ENCODE assay signal across 27 mouse cellular contexts in genomic region chrX:7079820-7080429, GRCm38 (mm10). TPM values are rescaled to one million over a fixed set of nuclear protein-coding genes. Genes with fewer than 3 reads are reported as not detected.
DNase-seq lines count a peak whose midpoint lies in the region; ATAC-seq lines count a peak whose summit lies in the region.
"Had no signal": no experiment of that assay in that cellular context is flagged by ENCODE, and none has a peak within 500 bp of the region (broad histone marks: within the 10 kb centered on the region; RNA-seq: fewer than 3 reads in every experiment).

No protein-coding gene starts in this region.

- H3K4me3 ChIP-seq in heart, embryonic 15.5 days = no peak overlapping the region
- no peak overlapping the region for H3K4me3 ChIP-seq in limb, embryonic 13.5 days
- H3K4me3 ChIP-seq: embryonic facial prominence, embryonic 15.5 days; forebrain, embryonic 10.5 days; midbrain, embryonic 10.5 days; myocyte had no signal

- DNase-seq in heart, postnatal 4 days = no peak
- peak; percentile 6 for DNase-seq in embryo, embryonic 10 days (ENCODE audit: low spot score)
- peak; percentile 1 for DNase-seq in embryo, embryonic 9.5 days (ENCODE audit: extremely low spot score)
- DNase-seq in kidney, postnatal 25 days = no peak
- DNase-seq in adrenal gland, postnatal 14 days = no peak
- DNase-seq: cerebellum, postnatal 10 days; gastrocnemius, postnatal 10 days; kidney, adult 2 months; lung, adult 2 months; lung, postnatal 36 days; retina, postnatal 1 day; right cerebral cortex, postnatal 4 days had no signal

- peak overlapping the region; percentile 66 for H3K27ac ChIP-seq in heart, embryonic 15.5 days
- no peak overlapping the region for H3K27ac ChIP-seq in limb, embryonic 13.5 days
- H3K27ac ChIP-seq: embryonic facial prominence, embryonic 15.5 days; forebrain, embryonic 10.5 days; midbrain, embryonic 10.5 days had no signal

- H3K36me3 ChIP-seq in heart, embryonic 15.5 days = no peaks in the 10 kb centered on the region
- no peaks in the 10 kb centered on the region for H3K36me3 ChIP-seq in limb, embryonic 13.5 days
- H3K36me3 ChIP-seq: embryonic facial prominence, embryonic 15.5 days; forebrain, embryonic 10.5 days; midbrain, embryonic 10.5 days had no signal

- 29% methylated on average over 6 of the region's 6 CpGs for WGBS in heart, embryonic 15.5 days
- 32% methylated on average over 6 of the region's 6 CpGs for WGBS in limb, embryonic 13.5 days

- no peaks in the 10 kb centered on the region for H3K4me1 ChIP-seq in heart, embryonic 15.5 days (replicated peaks)
- H3K4me1 ChIP-seq in limb, embryonic 13.5 days = 0 out of 2 replicates have a peak, but pooled peaks cover 7% of the 10 kb centered on the region
- H3K4me1 ChIP-seq: embryonic facial prominence, embryonic 15.5 days; forebrain, embryonic 10.5 days; midbrain, embryonic 10.5 days had no signal

- ATAC-seq in heart, embryonic 15.5 days (replicated peaks; ENCODE audit: insufficient number of reproducible peaks, insufficient read depth, low FRiP score, low read depth) = peak; percentile 58; the same call in 1 of the 2 replicates
- ATAC-seq in limb, embryonic 13.5 days (ENCODE audit: low FRiP score, low read depth) = peak; percentile 24; the same call in 1 of the 2 replicates
- ATAC-seq: Patski had no signal

- no peak overlapping the region for H3K4me2 ChIP-seq in heart, embryonic 15.5 days
- H3K4me2 ChIP-seq in limb, embryonic 13.5 days (replicated peaks) = no peak overlapping the region
- H3K4me2 ChIP-seq: embryonic facial prominence, embryonic 15.5 days; liver, embryonic 11.5 days had no signal

- no peak overlapping the region for H3K9ac ChIP-seq in heart, embryonic 15.5 days
- H3K9ac ChIP-seq in limb, embryonic 13.5 days = no peak overlapping the region
- H3K9ac ChIP-seq: embryonic facial prominence, embryonic 15.5 days had no signal

- H3K9me3 ChIP-seq in heart, embryonic 15.5 days (replicated peaks) = no peaks in the 10 kb centered on the region
- H3K9me3 ChIP-seq in limb, embryonic 13.5 days = no peaks in the 10 kb centered on the region
- H3K9me3 ChIP-seq: embryonic facial prominence, embryonic 15.5 days; forebrain, embryonic 10.5 days; midbrain, embryonic 10.5 days had no signal

- no peaks in the 10 kb centered on the region for H3K27me3 ChIP-seq in heart, embryonic 15.5 days
- no peaks in the 10 kb centered on the region for H3K27me3 ChIP-seq in limb, embryonic 13.5 days
- H3K27me3 ChIP-seq: embryonic facial prominence, embryonic 15.5 days had no signal

RNA-seq across cellular contexts. Expression of gene Akap4, which starts 12.6 kb away (rescaled TPM):
- not detected in 2 replicates for polyA plus RNA-seq in heart, embryonic 15.5 days (2015; fragmentation: Nextera tagmentation; extraction: Ambion mirVana)
- under 1 TPM in 1 of 2 experiments, not detected in 1; 0.10 TPM for total RNA-seq in heart, postnatal 4 days (2021)
- not detected in 2 replicates for polyA plus RNA-seq in limb, embryonic 13.5 days (2015; fragmentation: Nextera tagmentation; extraction: Ambion mirVana)
- not detected in 2 replicates for total RNA-seq in adrenal gland, postnatal 14 days (2021)
- total RNA-seq: gastrocnemius, postnatal 10 days; hematopoietic stem cell, adult 5-6 weeks; layer of hippocampus, postnatal 14 days; left cerebral cortex, postnatal 14 days; neutrophil, adult 5-6 weeks had no signal
- polyA plus RNA-seq: embryonic facial prominence, embryonic 15.5 days; forebrain, embryonic 10.5 days; frontal cortex, adult 2 months; large intestine, adult 2 months; liver, embryonic 11.5 days; lung, adult 2 months; midbrain, embryonic 10.5 days; myocyte; Patski; urinary bladder, adult 2 months had no signal

RNA-seq across cellular contexts. Expression of gene Ccnb3, which starts 38.5 kb away (rescaled TPM):
- 0.16 and 0.22 TPM in 2 replicates for polyA plus RNA-seq in heart, embryonic 15.5 days (2015; fragmentation: Nextera tagmentation; extraction: Ambion mirVana)
- under 1 TPM in 1 of 2 experiments, not detected in 1; 0.86 TPM for total RNA-seq in heart, postnatal 4 days (2021)
- 0.14 and 0.19 TPM in 2 replicates for polyA plus RNA-seq in limb, embryonic 13.5 days (2015; fragmentation: Nextera tagmentation; extraction: Ambion mirVana)
- not detected in 2 replicates for total RNA-seq in adrenal gland, postnatal 14 days (2021)
- total RNA-seq: hematopoietic stem cell, adult 5-6 weeks; layer of hippocampus, postnatal 14 days; left cerebral cortex, postnatal 14 days; neutrophil, adult 5-6 weeks had no signal
- polyA plus RNA-seq: embryonic facial prominence, embryonic 15.5 days; forebrain, embryonic 10.5 days; frontal cortex, adult 2 months; kidney, adult 2 months; large intestine, adult 2 months; lung, adult 2 months; myocyte; urinary bladder, adult 2 months had no signal

Comparison
In these comparisons a context has a peak if more than half of its experiments do, and no peak if none do; other contexts are left out.
1. DNase-seq: peak in embryo, embryonic 10 days (single experiment) and embryo, embryonic 9.5 days (single experiment); none in heart, postnatal 4 days (single experiment), kidney, postnatal 25 days (0 of 2) and adrenal gland, postnatal 14 days (single experiment).